Mouse (Mus musculus) limb, embryonic 12.5 days (tissue): ENCODE measurements around the gene Ndufaf2. TPM values are rescaled to one million over a fixed set of nuclear protein-coding genes. Genes with fewer than 3 reads are reported as not detected.

Source experiments
- ATAC-seq: fragments of 200-750 bp; cut with Nextera tagmentation; 2 replicates; pipeline ENCODE4 v1.8.0; 2017; ENCODE audit warnings: low read depth, moderate TSS enrichment; ENCODE audit not compliant: insufficient number of reproducible peaks, insufficient read depth, low FRiP score, low TSS enrichment
- H3K27ac ChIP-seq: fragments of 300-500 bp; sonication (generic); 2 replicates; pipeline ENCODE4 v1.5.1; 2016; ENCODE audit warnings: mild to moderate bottlenecking, moderate library complexity
- H3K27me3 ChIP-seq: fragments of 300-500 bp; sonication (generic); 2 replicates; pipeline ENCODE4 v1.6.1; 2016; ENCODE audit warnings: mild to moderate bottlenecking, moderate library complexity
- H3K36me3 ChIP-seq: fragments of 300-500 bp; sonication (generic); 2 replicates; pipeline ENCODE4 v1.6.1; 2016; ENCODE audit warnings: mild to moderate bottlenecking, moderate library complexity
- H3K4me1 ChIP-seq: fragments of 300-500 bp; sonication (generic); replicated peaks from 2 replicates; pipeline ENCODE4 v1.6.1; 2016
- H3K4me2 ChIP-seq: fragments of 300-500 bp; sonication (generic); 2 replicates; pipeline ENCODE4 v1.6.1; 2016; ENCODE audit warnings: mild to moderate bottlenecking, moderate library complexity
- H3K4me3 ChIP-seq: fragments of 300-500 bp; sonication (generic); replicated peaks from 2 replicates; pipeline ENCODE4 v1.5.1; 2016; ENCODE audit warnings: mild to moderate bottlenecking
- H3K9ac ChIP-seq: fragments of 300-500 bp; sonication (generic); replicated peaks from 2 replicates; pipeline ENCODE4 v1.6.1; 2016; ENCODE audit warnings: mild to moderate bottlenecking, moderate library complexity
- H3K9me3 ChIP-seq: fragments of 300-500 bp; sonication (generic); 2 replicates; pipeline ENCODE4 v1.6.1; 2016; ENCODE audit warnings: mild to moderate bottlenecking, moderate library complexity
- WGBS: fragments of 180-500 bp; shearing (Covaris S2); methylation state at CpG from one replicate; pipeline ENCODE4 v1.1.7; 2016; 5-methylcytosine and 5-hydroxymethylcytosine counted together
- polyA plus RNA-seq: library from polyadenylated mRNA; unstranded; fragments of >200 nt; fragmentation: Nextera tagmentation; extraction: Ambion mirVana; gene quantifications from 2 replicates; pipeline ENCODE4 v1.2.1, GENCODE M21; 2016

Gene Ndufaf2
- polyA plus RNA-seq, 1 experiment from 2014 or later, result 98.5 TPM

- 69% methylated on average over 4 of the region's 4 CpGs for WGBS
- Histone ChIP-seq H3K27me3 (no peaks in the 10 kb centered on the region), H3K9me3 (no peaks in the 10 kb centered on the region), H3K4me2 (no peak overlapping the region), H3K9ac (no peak overlapping the region), H3K36me3 (0 out of 2 replicates have a peak, but pooled peaks cover 3% of the 10 kb centered on the region), H3K27ac (no peak overlapping the region), H3K4me1 (no peaks in the 10 kb centered on the region; the same call in 1 of the 2 replicates), H3K4me3 (no peak overlapping the region)
- ATAC-seq, result no peak
Measured at GRCm38 (mm10) chr13:108086724-108087123, 71.7 kb downstream of the Ndufaf2 start.

- H3K27ac ChIP-seq, result no peak overlapping the region
- WGBS, result 79% methylated on average over 5 of the region's 5 CpGs
- 0 out of 2 replicates have a peak, but pooled peaks cover 3% of the 10 kb centered on the region for H3K36me3 ChIP-seq
- no peaks in the 10 kb centered on the region for H3K9me3 ChIP-seq
- H3K4me2 ChIP-seq, result no peak overlapping the region
- H3K4me3 ChIP-seq, result no peak overlapping the region
- H3K4me1 ChIP-seq, result no peaks in the 10 kb centered on the region; the same call in 1 of the 2 replicates
- H3K27me3 ChIP-seq, result no peaks in the 10 kb centered on the region
- ATAC-seq, result no peak
- H3K9ac ChIP-seq, result no peak overlapping the region
Measured at GRCm38 (mm10) chr13:108086036-108086435, 72.4 kb downstream of the Ndufaf2 start.

- H3K27me3 ChIP-seq, result no peaks in the 10 kb centered on the region
- H3K4me3 ChIP-seq, result no peak overlapping the region
- no peaks in the 10 kb centered on the region for H3K36me3 ChIP-seq
- no peaks in the 10 kb centered on the region for H3K9me3 ChIP-seq
- no peaks in the 10 kb centered on the region; the same call in 1 of the 2 replicates for H3K4me1 ChIP-seq
- H3K9ac ChIP-seq, result no peak overlapping the region
- no peak for ATAC-seq
- no peak overlapping the region for H3K27ac ChIP-seq
- no peak overlapping the region for H3K4me2 ChIP-seq
- 97% methylated on average over 4 of the region's 4 CpGs for WGBS
Measured at GRCm38 (mm10) chr13:108084086-108084485, 74.3 kb downstream of the Ndufaf2 start.

- no peak overlapping the region for H3K4me2 ChIP-seq
- 86% methylated on average over 4 of the region's 4 CpGs for WGBS
Measured at GRCm38 (mm10) chr13:108077901-108078300, 80.5 kb downstream of the Ndufaf2 start.

GRCm38 (mm10) chr13:108077476-108077875, 80.9 kb downstream of the Ndufaf2 start:
- WGBS, result 80% methylated on average over 6 of the region's 6 CpGs
- Histone ChIP-seq H3K4me3 (no peak overlapping the region), H3K9ac (no peak overlapping the region), H3K36me3 (no peaks in the 10 kb centered on the region), H3K27me3 (no peaks in the 10 kb centered on the region), H3K9me3 (no peaks in the 10 kb centered on the region), H3K4me2 (no peak overlapping the region), H3K27ac (no peak overlapping the region), H3K4me1 (no peaks in the 10 kb centered on the region)
- no peak for ATAC-seq

More at GRCm38 (mm10) chr13:108077901-108078300, 80.5 kb downstream of the Ndufaf2 start:
- Histone ChIP-seq H3K4me3 (no peak overlapping the region), H3K4me1 (no peaks in the 10 kb centered on the region), H3K27ac (no peak overlapping the region), H3K9ac (no peak overlapping the region), H3K9me3 (no peaks in the 10 kb centered on the region), H3K36me3 (no peaks in the 10 kb centered on the region), H3K27me3 (no peaks in the 10 kb centered on the region)
- no peak for ATAC-seq

GRCm38 (mm10) chr13:108070171-108070570, 88.3 kb downstream of the Ndufaf2 start:
- Histone ChIP-seq H3K4me1 (no peaks in the 10 kb centered on the region), H3K9ac (no peak overlapping the region), H3K9me3 (no peaks in the 10 kb centered on the region), H3K27me3 (no peaks in the 10 kb centered on the region), H3K4me2 (no peak overlapping the region), H3K36me3 (no peaks in the 10 kb centered on the region), H3K4me3 (no peak overlapping the region), H3K27ac (no peak overlapping the region)
- ATAC-seq, result no peak
- WGBS, result 92% methylated on average over 10 of the region's 10 CpGs

- no peaks in the 10 kb centered on the region for H3K4me1 ChIP-seq
- no peak overlapping the region for H3K27ac ChIP-seq
- WGBS, result 72% methylated on average over 4 of the region's 4 CpGs
- H3K4me3 ChIP-seq, result no peak overlapping the region
- H3K9me3 ChIP-seq, result no peaks in the 10 kb centered on the region
- no peaks in the 10 kb centered on the region for H3K36me3 ChIP-seq
- no peaks in the 10 kb centered on the region for H3K27me3 ChIP-seq
- ATAC-seq, result no peak
- no peak overlapping the region for H3K9ac ChIP-seq
- H3K4me2 ChIP-seq, result no peak overlapping the region
Measured at GRCm38 (mm10) chr13:108069151-108069550, 89.3 kb downstream of the Ndufaf2 start.

- no peak for ATAC-seq
- Histone ChIP-seq H3K4me1 (no peaks in the 10 kb centered on the region), H3K9me3 (no peaks in the 10 kb centered on the region), H3K27me3 (no peaks in the 10 kb centered on the region), H3K27ac (no peak overlapping the region), H3K4me3 (no peak overlapping the region), H3K36me3 (no peaks in the 10 kb centered on the region), H3K4me2 (no peak overlapping the region), H3K9ac (no peak overlapping the region)
- 86% methylated on average over 2 of the region's 2 CpGs for WGBS
Measured at GRCm38 (mm10) chr13:108066021-108066420, 92.4 kb downstream of the Ndufaf2 start.

- Histone ChIP-seq H3K27ac (no peak overlapping the region), H3K4me2 (no peak overlapping the region), H3K9ac (no peak overlapping the region), H3K4me1 (0 out of 2 replicates have a peak, but pooled peaks cover 5% of the 10 kb centered on the region), H3K36me3 (no peaks in the 10 kb centered on the region), H3K9me3 (no peaks in the 10 kb centered on the region), H3K27me3 (no peaks in the 10 kb centered on the region), H3K4me3 (no peak overlapping the region)
- WGBS, result 89% methylated on average over 6 of the region's 6 CpGs
- no peak for ATAC-seq
Measured at GRCm38 (mm10) chr13:108064331-108064730, 94.1 kb downstream of the Ndufaf2 start.

GRCm38 (mm10) chr13:108063374-108064134, 94.9 kb downstream of the Ndufaf2 start:
- Histone ChIP-seq H3K36me3 (no peaks in the 10 kb centered on the region), H3K4me3 (no peak overlapping the region), H3K9me3 (no peaks in the 10 kb centered on the region), H3K9ac (no peak overlapping the region), H3K4me1 (0 out of 2 replicates have a peak, but pooled peaks cover 5% of the 10 kb centered on the region), H3K27me3 (no peaks in the 10 kb centered on the region), H3K4me2 (no peak overlapping the region), H3K27ac (no peak overlapping the region)
- 85% methylated on average over 11 of the region's 11 CpGs for WGBS
- no peak for ATAC-seq

- Histone ChIP-seq H3K4me2 (no peak overlapping the region), H3K9ac (no peak overlapping the region), H3K4me1 (0 out of 2 replicates have a peak, but pooled peaks cover 5% of the 10 kb centered on the region), H3K36me3 (no peaks in the 10 kb centered on the region), H3K9me3 (no peaks in the 10 kb centered on the region), H3K27me3 (no peaks in the 10 kb centered on the region), H3K4me3 (no peak overlapping the region), H3K27ac (no peak overlapping the region)
- ATAC-seq, result no peak
- 81% methylated on average over 5 of the region's 5 CpGs for WGBS
Measured at GRCm38 (mm10) chr13:108062900-108063299, 95.5 kb downstream of the Ndufaf2 start.
